Mouse (Mus musculus): ENCODE data around the gene Rnf34. TPM values are rescaled to one million over a fixed set of nuclear protein-coding genes. Genes with fewer than 3 reads are reported as not detected.

The Rnf34 gene
- polyA plus RNA-seq, 1 experiment from 2014 or later, result 33.6 TPM

GRCm38 (mm10) chr5:122881313-122881712 is 31.5 kb downstream of the Rnf34 start:
- H3K36me3 ChIP-seq (ENCODE audit: control insufficient read depth, insufficient read depth, low read length), result 0 out of 2 replicates have a peak, but pooled peaks cover 10% of the 10 kb centered on the region
- H3K27me3 ChIP-seq (ENCODE audit: control insufficient read depth, insufficient read depth, low read length), result no peaks in the 10 kb centered on the region
- WGBS, result 53% methylated on average over 5 of the region's 5 CpGs
- H3K9ac ChIP-seq (ENCODE audit: low read length), result no peak overlapping the region
- H3K27ac ChIP-seq (ENCODE audit: low read length), result peak overlapping the region; percentile 49; the same call in 1 of the 2 replicates
- no peak overlapping the region for H3K4me2 ChIP-seq (ENCODE audit: low read depth, low read length)
- no peaks in the 10 kb centered on the region for H3K9me3 ChIP-seq (replicated peaks; ENCODE audit: control insufficient read depth, low read length)
- H3K4me1 ChIP-seq (ENCODE audit: control insufficient read depth, insufficient read depth, low read length), result peaks cover 10% of the 10 kb centered on the region
- no peak overlapping the region for H3K4me3 ChIP-seq (replicated peaks; ENCODE audit: low read length)
- ATAC-seq (ENCODE audit: insufficient read depth, low FRiP score), result 0 out of 2 replicates have a peak, but pooled peaks have one; percentile 29

DNA sequence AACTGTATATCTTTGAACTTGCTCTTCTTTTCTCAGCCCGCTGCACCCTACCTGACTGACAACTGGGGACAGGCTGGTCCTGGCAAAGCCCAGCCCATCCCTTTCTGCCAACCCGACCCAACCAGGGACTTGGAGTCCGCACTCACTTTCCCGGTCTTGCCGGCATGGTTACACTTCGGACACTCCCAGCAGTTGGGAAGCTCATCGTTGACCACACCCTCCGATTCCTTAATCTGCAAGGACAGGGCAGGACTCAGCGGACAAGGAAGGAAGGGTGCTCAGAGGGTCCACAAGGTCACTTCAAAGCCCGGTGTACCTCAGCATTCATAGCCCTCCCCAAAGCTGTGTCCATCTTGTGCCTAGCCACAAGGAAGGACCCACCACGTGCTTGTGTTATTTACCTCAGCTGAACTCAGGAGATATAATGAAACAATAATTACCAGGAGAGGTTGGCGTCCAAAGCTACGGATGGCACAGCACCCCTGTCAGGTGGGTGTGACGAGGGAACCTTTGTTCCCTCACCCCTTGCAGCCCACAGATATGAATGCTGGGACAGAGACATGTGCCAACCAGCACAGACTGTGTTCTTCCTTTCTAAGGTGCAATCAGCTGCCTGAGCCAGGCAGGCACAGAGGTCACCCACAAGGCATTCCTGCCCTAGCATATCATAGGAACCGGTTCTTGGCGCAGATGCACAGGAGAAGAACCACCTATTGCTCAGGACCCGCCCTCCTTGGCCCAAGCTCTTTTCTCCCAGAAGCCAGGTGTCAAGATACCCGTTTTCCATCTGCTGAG is 32.6 kb downstream of the Rnf34 start:
- ATAC-seq (ENCODE audit: insufficient read depth, low FRiP score), result no peak
- Histone ChIP-seq H3K4me2 (ENCODE audit: low read depth, low read length) (no peak overlapping the region), H3K9ac (ENCODE audit: low read length) (no peak overlapping the region), H3K27me3 (ENCODE audit: control insufficient read depth, insufficient read depth, low read length) (no peaks in the 10 kb centered on the region), H3K36me3 (ENCODE audit: control insufficient read depth, insufficient read depth, low read length) (0 out of 2 replicates have a peak, but pooled peaks cover 10% of the 10 kb centered on the region), H3K27ac (ENCODE audit: low read length) (peak overlapping the region; percentile 30; the same call in 1 of the 2 replicates), H3K4me1 (ENCODE audit: control insufficient read depth, insufficient read depth, low read length) (peaks cover 10% of the 10 kb centered on the region), H3K4me3 (replicated peaks; ENCODE audit: low read length) (no peak overlapping the region), H3K9me3 (replicated peaks; ENCODE audit: control insufficient read depth, low read length) (no peaks in the 10 kb centered on the region)
- 85% methylated on average over 18 of the region's 18 CpGs for WGBS

DNA sequence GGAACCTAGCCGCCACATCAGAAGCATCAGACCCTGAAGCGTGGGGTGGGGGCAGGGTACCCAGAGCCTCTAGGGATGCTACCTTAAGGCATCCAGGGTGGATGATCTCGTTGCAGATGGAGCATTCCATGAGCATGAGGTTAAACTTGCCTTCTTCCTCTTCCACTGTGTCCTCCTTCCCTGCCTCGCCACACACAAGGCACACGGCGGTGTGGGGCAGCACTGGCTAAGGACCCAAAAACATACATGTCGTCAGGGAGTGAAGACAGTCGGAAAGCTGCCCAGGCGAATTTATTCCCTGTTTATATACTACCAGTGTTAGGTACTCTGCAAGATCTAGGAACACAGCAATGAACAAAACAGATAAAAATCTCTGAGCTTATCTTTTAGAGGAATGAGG is 33.4 kb downstream of the Rnf34 start:
- H3K4me3 ChIP-seq (replicated peaks; ENCODE audit: low read length), result no peak overlapping the region
- 0 out of 2 replicates have a peak, but pooled peaks cover 10% of the 10 kb centered on the region for H3K36me3 ChIP-seq (ENCODE audit: control insufficient read depth, insufficient read depth, low read length)
- ATAC-seq (ENCODE audit: insufficient read depth, low FRiP score), result no peak
- H3K4me1 ChIP-seq (ENCODE audit: control insufficient read depth, insufficient read depth, low read length), result peaks cover 10% of the 10 kb centered on the region
- H3K9me3 ChIP-seq (replicated peaks; ENCODE audit: control insufficient read depth, low read length), result no peaks in the 10 kb centered on the region
- no peak overlapping the region for H3K9ac ChIP-seq (ENCODE audit: low read length)
- no peak overlapping the region for H3K4me2 ChIP-seq (ENCODE audit: low read depth, low read length)
- no peaks in the 10 kb centered on the region for H3K27me3 ChIP-seq (ENCODE audit: control insufficient read depth, insufficient read depth, low read length)
- H3K27ac ChIP-seq (ENCODE audit: low read length), result peak overlapping the region; percentile 9; the same call in 1 of the 2 replicates
- WGBS, result 78% methylated on average over 9 of the region's 9 CpGs

DNA sequence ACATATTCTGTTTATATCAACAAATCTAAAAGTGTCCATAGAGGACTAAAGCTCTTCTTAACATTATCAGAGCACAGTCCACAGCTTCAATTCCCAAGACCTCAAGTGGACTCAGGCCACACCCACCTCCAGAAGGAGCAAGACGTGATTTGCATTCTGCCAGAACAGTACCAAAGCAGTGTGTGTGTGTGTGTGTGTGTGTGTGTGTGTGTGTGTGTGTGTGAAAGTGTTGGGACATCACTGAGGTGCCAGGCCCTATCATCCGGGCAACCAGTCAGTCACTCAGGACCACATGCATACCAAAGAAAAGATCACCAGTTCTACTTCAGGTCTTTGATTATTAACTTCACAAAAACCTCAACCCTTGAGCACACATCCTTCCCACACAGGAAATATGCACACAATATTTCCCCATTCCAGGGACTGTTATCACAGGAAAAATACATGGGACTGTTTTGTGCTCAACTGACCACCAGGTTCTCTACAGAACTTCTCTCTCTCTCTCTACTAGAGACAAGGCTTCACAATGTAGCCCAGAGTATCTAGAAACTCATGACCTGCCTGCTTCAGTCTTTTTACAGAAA is 33.9 kb downstream of the Rnf34 start:
- H3K27ac ChIP-seq (ENCODE audit: low read length), result peak overlapping the region; percentile 8; the same call in 1 of the 2 replicates
- no peak overlapping the region for H3K4me3 ChIP-seq (replicated peaks; ENCODE audit: low read length)
- H3K4me1 ChIP-seq (ENCODE audit: control insufficient read depth, insufficient read depth, low read length), result peaks cover 10% of the 10 kb centered on the region
- no peaks in the 10 kb centered on the region for H3K9me3 ChIP-seq (replicated peaks; ENCODE audit: control insufficient read depth, low read length)
- ATAC-seq (ENCODE audit: insufficient read depth, low FRiP score), result no peak
- H3K36me3 ChIP-seq (ENCODE audit: control insufficient read depth, insufficient read depth, low read length), result 0 out of 2 replicates have a peak, but pooled peaks cover 10% of the 10 kb centered on the region
- no peak overlapping the region for H3K9ac ChIP-seq (ENCODE audit: low read length)
- no peak overlapping the region for H3K4me2 ChIP-seq (ENCODE audit: low read depth, low read length)
- WGBS, result 48% methylated on average over 2 of the region's 2 CpGs
- no peaks in the 10 kb centered on the region for H3K27me3 ChIP-seq (ENCODE audit: control insufficient read depth, insufficient read depth, low read length)

DNA sequence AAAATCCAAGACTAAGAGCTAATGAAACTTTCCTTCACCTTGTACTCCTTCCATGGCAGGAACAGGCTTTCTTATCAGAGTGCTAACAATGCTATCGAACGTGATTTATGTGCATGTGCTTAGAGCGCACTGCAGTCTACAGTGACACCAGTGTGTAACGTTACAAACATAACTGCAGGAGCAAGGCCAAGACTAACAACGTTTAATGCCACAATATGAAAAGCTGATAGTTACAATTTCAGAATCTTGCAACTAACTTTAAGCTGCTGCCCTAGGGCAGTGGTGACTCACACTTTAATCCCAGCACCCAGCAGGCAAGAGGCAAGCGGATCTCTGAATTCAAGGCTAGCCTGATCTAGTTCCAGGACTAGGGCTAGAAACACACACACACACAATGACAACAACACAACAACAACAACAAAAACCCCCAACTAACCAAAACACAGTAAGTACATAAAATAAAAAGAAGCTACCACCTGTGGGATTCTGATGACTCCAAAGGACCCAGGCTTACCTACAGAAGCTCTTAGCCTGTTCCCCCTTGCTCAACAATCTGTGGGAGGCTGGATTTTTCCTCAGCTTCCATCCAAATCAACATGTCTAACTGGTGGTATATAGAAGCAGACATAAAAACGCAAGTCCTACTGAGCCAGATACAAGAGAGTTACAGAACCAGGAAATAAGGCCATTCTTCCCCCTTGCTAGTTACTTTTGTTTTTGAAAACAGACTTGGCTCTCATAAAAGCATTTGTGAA is 34.9 kb downstream of the Rnf34 start:
- H3K27me3 ChIP-seq (ENCODE audit: control insufficient read depth, insufficient read depth, low read length), result no peaks in the 10 kb centered on the region
- H3K4me3 ChIP-seq (replicated peaks; ENCODE audit: low read length), result no peak overlapping the region
- H3K4me1 ChIP-seq (ENCODE audit: control insufficient read depth, insufficient read depth, low read length), result peaks cover 10% of the 10 kb centered on the region
- H3K9ac ChIP-seq (ENCODE audit: low read length), result no peak overlapping the region
- no peak overlapping the region for H3K4me2 ChIP-seq (ENCODE audit: low read depth, low read length)
- ATAC-seq (ENCODE audit: insufficient read depth, low FRiP score), result peak; percentile 82; the same call in 1 of the 2 replicates
- H3K27ac ChIP-seq (ENCODE audit: low read length), result peak overlapping the region; percentile 85
- no peaks in the 10 kb centered on the region for H3K9me3 ChIP-seq (replicated peaks; ENCODE audit: control insufficient read depth, low read length)
- 57% methylated on average over 7 of the region's 7 CpGs for WGBS
- 0 out of 2 replicates have a peak, but pooled peaks cover 3% of the 10 kb centered on the region for H3K36me3 ChIP-seq (ENCODE audit: control insufficient read depth, insufficient read depth, low read length)

- peaks cover 10% of the 10 kb centered on the region for H3K4me1 ChIP-seq (ENCODE audit: control insufficient read depth, insufficient read depth, low read length)
- H3K27me3 ChIP-seq (ENCODE audit: control insufficient read depth, insufficient read depth, low read length), result no peaks in the 10 kb centered on the region
- no peak overlapping the region for H3K4me2 ChIP-seq (ENCODE audit: low read depth, low read length)
- no peaks in the 10 kb centered on the region for H3K9me3 ChIP-seq (replicated peaks; ENCODE audit: control insufficient read depth, low read length)
- 88% methylated on average over 9 of the region's 9 CpGs for WGBS
- H3K4me3 ChIP-seq (replicated peaks; ENCODE audit: low read length), result no peak overlapping the region
- ATAC-seq (ENCODE audit: insufficient read depth, low FRiP score), result no peak
- no peaks in the 10 kb centered on the region for H3K36me3 ChIP-seq (ENCODE audit: control insufficient read depth, insufficient read depth, low read length)
- no peak overlapping the region for H3K27ac ChIP-seq (ENCODE audit: low read length)
- H3K9ac ChIP-seq (ENCODE audit: low read length), result no peak overlapping the region
These were observed 37.2 kb downstream of the Rnf34 start for GRCm38 (mm10) chr5:122887033-122887432.

- H3K36me3 ChIP-seq (ENCODE audit: control insufficient read depth, insufficient read depth, low read length), result no peaks in the 10 kb centered on the region
- H3K9me3 ChIP-seq (replicated peaks; ENCODE audit: control insufficient read depth, low read length), result no peaks in the 10 kb centered on the region
- ATAC-seq (ENCODE audit: insufficient read depth, low FRiP score), result no peak
- H3K9ac ChIP-seq (ENCODE audit: low read length), result no peak overlapping the region
- peaks cover 2% of the 10 kb centered on the region; the same call in 1 of the 2 replicates for H3K4me1 ChIP-seq (ENCODE audit: control insufficient read depth, insufficient read depth, low read length)
- 78% methylated on average over 8 of the region's 8 CpGs for WGBS
- H3K27ac ChIP-seq (ENCODE audit: low read length), result no peak overlapping the region
- no peak overlapping the region for H3K4me3 ChIP-seq (replicated peaks; ENCODE audit: low read length)
- H3K27me3 ChIP-seq (ENCODE audit: control insufficient read depth, insufficient read depth, low read length), result no peaks in the 10 kb centered on the region
- H3K4me2 ChIP-seq (ENCODE audit: low read depth, low read length), result no peak overlapping the region
These were observed 38.2 kb downstream of the Rnf34 start for GRCm38 (mm10) chr5:122887926-122888611.

DNA sequence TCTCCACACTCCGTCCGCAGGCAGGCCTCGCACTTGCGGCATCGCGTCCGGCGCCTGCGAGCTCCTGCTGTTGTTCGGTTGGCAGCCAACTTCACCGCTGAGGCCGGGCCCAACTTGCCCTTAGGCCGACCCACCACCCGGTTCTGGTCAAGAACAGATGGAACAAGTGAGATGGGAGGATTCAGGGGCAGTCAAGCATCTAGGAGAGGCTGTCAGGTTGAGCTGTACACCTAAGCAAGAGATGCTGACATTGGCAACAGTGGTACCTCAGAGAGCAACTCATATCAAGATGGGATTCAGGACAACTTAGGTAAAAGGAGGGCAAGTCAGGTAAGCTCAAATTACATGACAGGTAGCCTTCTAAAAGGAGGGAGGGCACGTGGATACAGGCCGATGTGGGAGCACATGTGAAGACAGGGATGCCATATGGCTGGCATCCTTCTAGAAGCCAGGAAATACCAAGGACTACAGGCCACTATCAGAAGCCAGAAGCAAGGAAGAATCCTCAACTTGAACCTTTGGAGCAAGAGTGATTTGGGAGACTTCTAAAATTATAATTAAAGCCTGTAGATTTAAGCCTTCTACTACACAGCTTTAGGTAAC is 38.9 kb downstream of the Rnf34 start:
- no peaks in the 10 kb centered on the region for H3K4me1 ChIP-seq (ENCODE audit: control insufficient read depth, insufficient read depth, low read length)
- H3K27ac ChIP-seq (ENCODE audit: low read length), result no peak overlapping the region
- no peaks in the 10 kb centered on the region for H3K36me3 ChIP-seq (ENCODE audit: control insufficient read depth, insufficient read depth, low read length)
- H3K9ac ChIP-seq (ENCODE audit: low read length), result no peak overlapping the region
- H3K4me3 ChIP-seq (replicated peaks; ENCODE audit: low read length), result no peak overlapping the region
- no peaks in the 10 kb centered on the region for H3K9me3 ChIP-seq (replicated peaks; ENCODE audit: control insufficient read depth, low read length)
- WGBS, result 95% methylated on average over 16 of the region's 16 CpGs
- no peak for ATAC-seq (ENCODE audit: insufficient read depth, low FRiP score)
- H3K4me2 ChIP-seq (ENCODE audit: low read depth, low read length), result no peak overlapping the region
- no peaks in the 10 kb centered on the region for H3K27me3 ChIP-seq (ENCODE audit: control insufficient read depth, insufficient read depth, low read length)
